Mouse (Mus musculus) ES-Bruce4 (cell line): ENCODE data around the gene Erc2.

Source experiments
- CTCF ChIP-seq: IDR thresholded peaks from one replicate; pipeline ENCODE4 v1.8.1; 2011; ENCODE audit warnings: low read depth, low read length
- EP300 ChIP-seq: IDR thresholded peaks from 2 replicates; pipeline ENCODE4 v1.6.1; 2011; ENCODE audit warnings: low read depth, low read length; ENCODE audit not compliant: insufficient read depth
- POLR2A ChIP-seq: IDR thresholded peaks from one replicate; pipeline ENCODE4 v1.8.1; 2011; ENCODE audit warnings: low read length; ENCODE audit not compliant: insufficient read depth

DNA sequence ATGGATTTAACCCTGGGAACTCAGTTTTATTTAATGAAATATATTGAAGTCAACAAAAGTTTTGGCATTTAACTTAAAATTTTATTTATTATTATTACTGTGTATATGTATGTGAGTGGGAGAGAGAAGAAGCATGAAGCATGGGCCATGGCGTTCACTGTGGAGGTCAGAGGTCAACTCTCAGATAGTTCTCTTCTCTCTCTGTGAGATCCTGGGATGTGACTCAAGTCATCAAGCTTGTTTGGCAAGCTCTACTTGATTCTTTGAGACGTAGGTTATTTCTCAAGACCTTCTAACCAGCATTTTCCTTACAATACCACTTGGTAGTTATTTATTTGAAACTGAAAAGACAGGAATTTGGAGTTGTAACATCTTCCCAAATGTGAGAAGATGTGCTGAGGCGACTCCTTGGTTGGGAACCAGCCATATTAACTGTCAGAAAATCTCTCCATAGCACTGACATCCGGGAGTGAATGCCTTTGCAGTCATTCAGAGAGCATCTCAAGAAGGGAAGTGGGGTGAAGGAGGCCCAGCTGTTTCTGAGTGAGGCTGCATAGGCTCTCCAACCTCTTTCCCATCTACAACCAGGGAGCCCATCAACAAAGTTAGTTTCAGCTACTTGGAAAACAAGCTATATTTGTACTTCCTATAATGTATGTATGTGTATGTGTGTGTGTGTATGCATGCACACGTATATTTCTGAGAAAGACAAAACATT is 299.6 kb downstream of the Erc2 start:
- TF ChIP-seq CTCF (no peak), EP300 (no peak), POLR2A (no peak)
